Mouse (Mus musculus) CH12F3 (cell line): ENCODE measurements around the gene Ssx2ip.

ENCODE experiments used
- in situ Hi-C: fragments of 300-500 bp; cut with MboI; formaldehyde crosslinking; loops from 2 replicates; pipeline ENCODE4 v1.14.3; 2020; ENCODE audit warnings: low sequenced_read_pairs

Ssx2ip gene

DNA sequence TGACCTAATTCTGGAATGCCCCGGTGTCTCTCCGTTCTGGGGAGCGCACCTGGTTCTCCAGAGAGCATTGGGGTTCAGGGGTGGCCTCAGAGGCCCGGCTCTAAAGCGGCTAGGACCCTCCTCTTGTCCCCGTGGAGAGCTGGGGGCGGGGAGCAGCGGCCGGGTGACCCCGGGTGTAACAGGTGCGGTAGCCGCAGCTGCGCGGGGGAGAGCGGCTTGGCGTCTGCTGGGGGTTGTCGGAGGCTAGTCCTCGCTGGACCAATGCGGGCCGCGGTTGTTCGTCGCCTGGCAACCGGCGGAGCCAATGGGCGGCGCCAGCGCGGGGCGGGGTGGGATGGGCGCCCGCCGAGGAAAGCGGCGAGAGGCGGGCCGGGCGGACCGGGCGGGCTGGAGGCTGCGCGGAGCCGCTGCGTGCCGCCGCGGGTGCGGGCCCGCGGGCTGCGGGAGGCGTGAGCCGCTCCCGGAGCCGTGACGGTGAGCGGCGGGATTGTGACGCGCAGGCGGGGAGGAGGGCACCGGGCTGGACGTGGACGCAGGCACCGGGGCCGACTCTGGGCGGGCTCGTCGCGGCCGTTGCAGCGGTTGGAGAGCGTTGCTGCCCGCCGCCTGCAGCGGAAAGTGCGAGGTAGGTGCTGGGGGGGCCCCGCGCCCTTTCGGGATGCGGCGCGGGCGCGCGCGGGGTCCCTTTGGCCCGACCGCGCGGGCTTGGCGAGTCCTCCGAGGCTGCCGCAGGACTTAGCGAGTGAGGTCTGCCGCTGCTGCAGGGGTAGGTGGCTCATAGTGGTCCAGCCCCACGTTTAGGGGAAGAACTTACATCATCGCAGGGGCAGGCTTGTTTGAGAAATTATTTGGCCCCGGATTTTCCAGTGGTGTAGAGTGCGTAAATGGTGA lies at the start of gene Ssx2ip:
Ssx2ip (plus strand) TSS at position 332 of the 891 bp plus-strand sequence.
- in situ Hi-C loops: no loop called here

DNA sequence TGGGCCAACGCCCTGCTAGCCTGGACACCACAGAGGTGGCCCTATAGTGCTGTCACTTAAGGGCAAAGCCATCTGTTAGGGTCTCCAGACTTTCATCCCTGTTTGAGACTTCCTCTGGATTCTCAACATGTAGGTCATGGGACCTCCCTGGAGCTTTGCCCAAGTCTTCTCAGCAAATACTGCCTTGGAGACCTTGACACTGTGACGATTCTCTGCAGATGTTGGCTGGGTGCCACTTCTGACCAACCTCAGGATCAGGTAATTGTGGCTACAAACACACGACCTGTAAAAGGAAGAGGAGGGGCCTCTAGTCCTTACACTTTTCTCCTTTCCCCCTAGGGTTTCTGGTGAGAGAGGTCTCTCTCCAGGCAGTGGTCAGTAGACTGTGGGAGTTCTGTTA lies 49.3 kb upstream of the Ssx2ip start:
- in situ Hi-C loops: no loop called here

DNA sequence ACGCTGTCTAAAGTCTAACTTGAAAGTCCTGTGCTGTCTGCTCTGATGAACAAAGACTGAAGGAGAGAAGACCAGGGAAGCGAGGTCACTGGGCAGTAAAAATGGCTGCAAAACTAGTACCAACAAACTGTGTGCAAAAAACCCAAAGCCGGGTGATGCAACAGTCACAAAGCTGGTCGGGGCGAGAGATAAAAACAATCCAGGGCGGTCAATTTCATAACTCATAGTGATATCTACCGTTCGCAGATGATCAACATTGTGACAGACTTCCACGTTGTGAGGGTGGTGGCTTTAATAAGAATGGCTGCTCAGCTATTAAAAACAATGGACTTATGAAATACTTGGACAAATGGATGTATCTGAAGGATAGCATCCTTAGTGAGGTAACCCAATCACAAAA lies 39.0 kb upstream of the Ssx2ip start:
- in situ Hi-C loops: no loop called here

DNA sequence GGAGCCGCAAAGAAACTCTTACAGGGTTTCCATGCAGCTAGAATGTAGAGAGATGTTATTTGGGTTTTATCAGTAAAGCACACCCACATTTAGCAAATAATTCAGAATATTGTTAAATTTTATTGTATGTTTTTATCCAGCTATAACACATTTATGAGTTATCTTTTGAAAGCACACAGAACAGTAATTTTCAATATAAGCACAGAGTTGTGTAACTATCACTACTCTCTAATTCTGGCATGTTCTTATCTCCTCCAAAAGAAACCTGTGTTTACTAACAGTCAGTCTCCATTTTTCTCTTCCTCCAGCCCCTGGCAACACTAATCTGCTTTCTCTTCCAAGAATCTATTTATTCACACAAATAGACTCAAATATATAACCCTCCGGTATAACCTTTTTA lies 37.4 kb upstream of the Ssx2ip start:
- in situ Hi-C loops: no loop called here

DNA sequence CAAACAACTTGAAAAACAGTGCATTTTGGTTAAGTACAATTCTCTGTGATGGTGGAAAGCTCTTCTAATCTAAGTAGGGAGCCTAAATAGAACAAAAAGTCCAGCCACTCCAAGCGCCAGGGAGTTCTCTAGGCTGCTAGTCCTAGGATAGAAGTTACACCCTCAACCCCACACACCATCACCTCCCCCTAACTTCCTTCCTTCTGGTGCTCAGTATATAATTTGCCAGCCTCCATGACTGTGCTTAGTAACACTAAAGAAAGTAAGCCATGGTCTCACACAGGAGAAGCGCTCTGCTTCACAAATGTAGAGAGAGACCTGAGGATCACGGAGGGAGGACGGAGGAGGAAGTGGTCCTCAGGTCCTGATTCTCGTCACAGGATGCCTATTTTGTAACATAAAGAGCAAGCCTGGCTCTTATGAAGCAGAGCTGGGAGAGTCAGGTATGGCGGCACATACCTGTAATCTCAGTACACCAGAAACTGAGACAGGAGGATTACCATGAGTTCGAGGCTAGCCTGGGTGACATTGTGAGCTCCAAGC lies 33.8 kb upstream of the Ssx2ip start:
- in situ Hi-C loops: no loop called here

DNA sequence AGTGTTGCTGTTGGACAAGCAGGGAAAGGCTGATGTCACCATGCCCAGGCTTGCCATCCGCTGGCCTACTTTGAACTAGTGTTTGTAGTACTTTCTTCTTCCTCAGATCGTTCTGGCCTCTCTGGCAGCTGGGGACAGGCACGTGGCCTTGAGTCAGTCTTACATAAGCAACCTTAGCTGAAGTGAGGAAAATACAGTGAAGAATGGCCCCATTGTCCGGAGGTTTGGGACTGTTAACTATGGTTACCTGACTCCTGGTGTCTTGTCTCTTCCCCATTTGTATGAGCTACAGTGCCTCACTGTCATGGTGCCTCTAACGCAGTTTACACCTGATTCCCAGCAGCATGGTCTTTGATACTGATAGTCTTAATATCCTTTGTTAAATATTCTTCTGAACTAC lies 33.2 kb upstream of the Ssx2ip start:
- in situ Hi-C loops: no loop called here

DNA sequence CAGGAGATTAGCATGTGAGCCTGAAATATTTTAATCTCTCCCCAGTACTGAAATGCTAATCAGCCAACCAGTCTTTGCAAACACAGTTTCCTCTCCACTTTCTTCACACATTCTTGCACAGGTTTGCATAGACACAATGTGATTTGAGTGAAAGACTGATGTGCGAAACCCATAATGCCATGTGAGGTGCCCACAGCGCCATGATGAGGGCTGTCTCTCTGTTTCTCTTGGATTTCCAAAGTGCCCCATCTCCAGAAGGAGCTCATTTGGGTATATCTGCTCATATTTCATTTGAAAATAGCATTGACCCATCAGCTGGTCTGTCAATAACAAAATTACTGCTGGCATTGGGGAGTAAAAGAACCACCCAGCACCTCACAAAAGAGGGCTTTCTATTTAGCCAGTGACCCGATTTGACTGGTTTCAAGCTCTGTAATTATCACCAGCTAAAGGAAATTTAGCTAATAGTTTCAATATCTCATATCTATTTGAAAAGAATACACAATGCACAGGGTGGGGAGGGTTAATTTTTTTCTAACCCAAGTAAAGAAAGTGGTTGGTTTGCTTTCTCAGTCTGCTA lies 29.8 kb upstream of the Ssx2ip start:
- in situ Hi-C loops: no loop called here

DNA sequence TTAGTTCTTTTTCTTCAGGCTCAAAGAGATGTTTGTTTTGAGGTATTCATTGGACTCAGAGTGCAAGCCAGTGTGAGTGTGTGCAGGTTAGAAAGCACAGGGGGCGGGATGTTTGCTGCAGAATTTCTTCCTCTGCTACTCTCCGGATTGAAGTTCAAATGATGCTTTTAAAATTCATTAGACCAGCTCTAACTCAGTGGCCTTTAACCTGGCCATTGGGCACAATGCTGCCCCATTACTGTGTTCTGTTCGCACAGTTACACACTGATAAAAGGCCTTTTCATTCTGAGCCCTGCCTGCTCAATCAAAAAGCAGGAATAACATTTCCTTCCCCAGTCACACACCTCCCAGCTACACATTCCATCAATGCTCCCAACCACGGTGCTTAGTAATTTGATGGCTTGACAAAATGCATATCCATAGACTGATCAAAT lies 29.2 kb upstream of the Ssx2ip start:
- in situ Hi-C loops: no loop called here

DNA sequence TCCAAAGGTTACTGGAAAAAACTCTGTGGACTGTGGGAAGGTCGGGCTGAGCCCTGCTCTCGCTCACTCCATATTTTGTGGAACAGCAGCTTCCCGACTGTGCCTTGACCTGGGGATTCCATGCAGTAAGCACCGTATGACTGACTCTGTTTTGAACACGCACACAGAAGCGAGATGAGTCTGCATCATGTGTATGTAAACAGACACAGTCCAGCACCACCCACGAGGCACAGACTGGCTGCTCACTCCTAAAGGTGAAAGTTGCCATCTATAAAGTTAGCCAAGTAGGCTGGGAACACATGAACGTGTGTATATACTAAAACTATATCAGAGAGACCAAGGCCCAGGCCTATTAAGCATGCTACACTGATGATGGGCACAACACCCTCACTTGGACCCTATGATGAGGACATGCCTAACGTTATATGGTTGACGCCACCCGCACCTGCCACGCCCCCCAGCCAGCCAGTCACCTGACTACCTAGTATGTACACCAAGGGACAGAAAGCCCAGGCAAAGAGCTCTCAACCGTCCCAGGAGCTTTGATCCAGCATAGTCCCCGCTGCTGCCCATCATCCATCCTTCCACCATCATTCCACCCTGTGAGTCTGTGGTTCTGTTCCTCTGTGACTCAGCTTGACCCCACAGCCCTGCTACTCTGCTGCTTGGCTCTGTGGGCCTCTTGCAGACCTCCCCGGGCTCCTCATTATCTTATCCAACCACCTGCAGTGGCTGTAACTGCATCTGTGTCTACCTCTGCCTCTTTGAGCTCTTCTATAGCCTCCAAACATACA lies 27.9 kb upstream of the Ssx2ip start:
- in situ Hi-C loops: no loop called here

DNA sequence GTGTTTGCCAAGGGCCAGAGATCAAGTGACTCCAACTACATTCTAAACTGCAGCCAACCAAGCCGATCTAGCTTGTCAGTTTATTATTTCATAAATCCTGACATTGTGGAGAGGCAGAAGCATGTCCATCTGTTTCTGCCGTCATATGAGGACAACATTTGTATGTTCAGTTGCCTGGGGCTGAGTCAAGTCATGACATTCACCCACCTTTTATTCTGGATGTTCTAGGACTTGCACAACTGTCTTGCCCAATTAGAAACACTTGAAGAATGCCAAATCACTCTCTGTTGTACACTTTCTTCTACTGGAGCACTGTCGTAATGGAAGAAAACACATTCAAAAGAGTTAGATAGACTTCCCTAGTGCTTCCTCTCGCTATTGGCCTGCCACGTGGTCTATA lies 27.2 kb upstream of the Ssx2ip start:
- in situ Hi-C loops: no loop called here

DNA sequence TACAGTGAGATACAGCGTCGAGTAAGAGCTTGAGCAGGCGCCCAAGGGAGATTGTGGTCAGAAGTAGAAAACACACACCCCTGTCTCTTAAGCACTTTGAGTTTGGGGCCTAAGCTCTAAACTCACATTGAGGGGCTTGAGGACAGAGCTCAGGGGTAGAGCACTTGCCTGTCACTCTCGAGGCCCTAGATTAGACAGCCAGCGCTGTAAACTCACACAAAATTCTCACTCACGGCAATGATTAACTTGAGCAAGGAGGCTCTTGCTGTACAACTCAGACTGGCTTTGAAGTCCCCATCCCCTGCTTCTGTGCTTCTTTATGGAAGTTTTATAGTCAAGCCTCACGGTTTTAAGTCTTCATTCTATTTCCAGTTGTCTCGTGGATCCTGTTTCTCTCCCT lies 25.7 kb upstream of the Ssx2ip start:
- in situ Hi-C loops: no loop called here

DNA sequence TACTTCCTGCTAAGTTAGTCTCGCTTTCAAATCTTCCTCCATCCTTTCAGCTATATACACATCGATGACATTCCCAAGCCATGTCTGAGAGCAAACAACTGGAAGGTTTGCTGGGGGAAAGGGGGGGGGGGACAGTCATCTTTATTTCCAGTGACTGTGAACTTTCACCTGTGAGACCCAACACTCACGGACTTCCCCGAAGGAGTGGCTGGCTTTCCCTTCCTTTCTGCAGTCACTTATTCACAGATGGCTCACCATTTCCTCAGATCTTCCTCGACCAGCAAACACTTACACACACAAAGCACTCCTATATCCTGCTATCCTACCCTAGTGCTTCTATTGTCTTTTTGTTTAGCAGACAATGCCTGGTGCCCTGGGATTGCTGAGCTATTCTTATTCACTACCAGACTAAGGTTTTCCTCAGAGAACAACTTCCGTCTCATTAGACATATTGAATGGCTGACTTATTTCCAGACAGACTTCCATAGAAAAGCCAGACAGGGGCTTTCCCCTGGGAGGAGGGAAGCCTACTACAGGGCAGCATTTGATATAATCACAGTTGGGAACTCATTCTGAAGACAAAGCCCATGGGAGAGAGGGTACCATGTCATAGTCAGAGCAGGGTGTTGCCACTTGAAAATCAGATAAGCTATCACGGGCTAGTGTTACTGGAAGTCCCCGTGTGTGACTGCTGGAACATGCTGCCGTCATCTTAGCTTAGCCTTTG lies 24.5 kb upstream of the Ssx2ip start:
- in situ Hi-C loops: no loop called here

DNA sequence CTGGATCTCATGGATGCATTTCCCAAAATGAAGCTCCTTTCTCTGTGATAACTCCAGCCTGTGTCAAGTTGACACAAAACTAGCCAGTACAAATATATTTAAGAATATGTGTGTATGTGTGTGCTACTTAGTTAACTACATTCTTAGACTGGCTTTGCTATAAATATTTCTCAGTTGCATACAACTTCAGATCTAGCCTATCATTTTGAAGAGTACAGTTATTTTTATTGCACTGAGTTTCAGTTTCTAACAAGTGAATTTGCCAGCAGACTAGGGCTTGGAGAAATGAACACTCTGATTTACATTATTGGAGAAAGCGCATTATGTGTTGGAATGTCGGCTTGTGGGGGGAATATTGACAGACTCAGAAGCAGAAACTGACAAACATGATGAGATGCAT lies 23.6 kb upstream of the Ssx2ip start:
- in situ Hi-C loops: no loop called here

DNA sequence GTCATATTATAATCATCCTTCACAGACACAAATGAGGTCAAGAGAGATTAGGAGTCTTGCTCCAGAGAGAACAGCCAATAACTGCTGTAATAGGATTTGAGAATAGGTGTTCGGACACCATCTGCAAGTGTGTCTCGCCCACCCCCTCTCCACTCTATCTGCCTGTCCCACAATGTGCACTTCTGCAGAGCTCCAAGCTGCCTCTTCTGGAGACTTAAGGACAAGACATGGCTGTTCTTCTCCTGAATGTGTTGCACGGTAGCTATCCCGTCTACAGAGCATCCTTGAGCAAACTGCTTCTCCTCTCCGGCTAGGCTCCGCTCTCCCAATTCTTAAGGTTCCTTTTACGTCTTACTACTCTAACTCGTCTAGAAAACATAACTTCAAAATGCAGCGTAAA lies 23.0 kb upstream of the Ssx2ip start:
- in situ Hi-C loops: no loop called here

DNA sequence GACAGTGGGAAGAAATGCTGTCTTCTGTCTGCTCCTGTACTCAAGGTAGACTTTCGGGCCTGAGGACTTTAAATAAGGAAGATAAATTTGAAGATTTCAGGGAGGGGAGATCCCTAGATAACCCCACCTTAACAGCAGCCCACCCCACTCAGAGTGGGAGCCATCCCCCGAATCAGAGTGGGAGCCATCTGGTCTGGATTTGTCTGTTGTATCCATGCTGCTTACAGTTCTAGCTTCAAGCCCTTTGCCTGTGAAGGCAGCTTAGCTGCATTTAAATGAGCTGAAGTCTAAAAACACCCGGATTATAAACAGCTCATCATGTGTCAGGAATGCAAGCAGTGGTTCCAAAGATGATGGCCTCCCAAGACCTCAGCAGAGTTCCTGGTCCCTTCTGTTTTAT lies 17.6 kb upstream of the Ssx2ip start:
- in situ Hi-C loops: no loop called here

DNA sequence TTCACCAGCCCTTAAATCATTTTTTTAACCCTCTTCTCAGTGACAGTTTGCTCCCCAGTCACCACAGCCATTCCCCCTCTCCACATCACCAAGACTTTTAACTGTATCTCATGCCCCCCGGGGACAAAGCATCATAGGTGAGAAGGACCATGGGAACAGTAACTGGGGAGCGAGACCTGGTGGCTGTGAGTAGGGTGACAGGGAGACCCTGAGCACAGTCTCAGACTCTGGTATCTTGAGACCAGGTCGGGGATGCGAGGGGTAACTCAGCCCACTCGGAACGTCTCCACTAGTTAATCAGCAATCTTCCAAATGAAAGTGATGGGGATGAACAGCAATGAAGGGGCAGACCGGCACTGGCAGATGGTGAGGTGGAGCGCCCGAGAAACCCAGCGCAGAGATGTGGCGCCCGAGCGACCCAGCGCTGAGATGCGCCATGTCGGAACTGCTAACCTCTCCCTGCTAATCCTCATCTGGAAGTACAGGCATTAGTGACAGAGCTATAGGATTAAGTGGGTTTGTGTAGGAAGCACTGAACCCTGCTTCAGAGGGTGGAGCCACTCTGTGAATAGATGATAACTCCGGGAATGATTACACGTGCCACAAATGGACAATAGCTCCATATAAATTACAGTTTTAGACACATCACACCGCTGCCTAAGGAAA lies 11.7 kb upstream of the Ssx2ip start:
- in situ Hi-C loops: no loop called here

DNA sequence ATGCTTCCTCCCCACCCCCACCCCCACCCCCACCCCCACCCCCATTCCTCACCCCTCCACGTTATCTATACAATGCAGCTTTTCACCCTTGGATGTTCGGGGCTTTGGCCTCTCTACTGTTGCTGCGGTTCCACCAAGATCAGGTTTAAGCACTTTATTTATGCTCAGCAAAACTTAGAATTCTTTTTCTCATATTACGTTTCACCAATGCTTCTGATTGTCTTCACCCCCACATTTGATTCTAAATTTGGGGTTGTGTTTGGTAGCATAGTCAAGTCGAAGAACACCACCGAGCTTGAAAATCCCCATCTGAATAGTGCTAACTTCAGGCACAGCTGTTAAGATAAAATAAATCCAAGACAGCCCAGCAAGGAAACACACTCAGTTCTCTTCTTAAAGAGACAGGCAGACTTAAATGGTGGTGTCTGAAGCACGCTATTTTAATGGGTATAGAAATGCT lies 10.8 kb upstream of the Ssx2ip start:
- in situ Hi-C loops: no loop called here

DNA sequence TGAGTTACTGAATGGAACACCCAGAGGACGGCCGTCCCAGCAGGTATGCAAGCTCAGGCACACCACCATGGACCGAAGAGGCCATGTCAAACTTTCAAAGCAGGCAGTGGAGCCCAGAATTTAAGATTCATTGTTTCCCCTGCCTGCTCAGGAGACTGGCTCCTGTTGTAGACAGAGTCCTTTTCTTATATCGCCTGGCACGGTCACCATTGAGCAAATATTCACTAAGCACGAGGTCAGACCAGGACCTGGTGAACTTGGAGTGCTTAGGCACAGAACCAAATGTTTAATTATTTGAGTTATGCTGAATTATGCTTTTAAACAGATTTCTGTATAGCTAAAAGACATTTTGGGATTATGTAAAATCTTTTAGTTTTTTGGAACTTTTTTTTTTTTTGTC lies 8.2 kb upstream of the Ssx2ip start:
- in situ Hi-C loops: no loop called here

DNA sequence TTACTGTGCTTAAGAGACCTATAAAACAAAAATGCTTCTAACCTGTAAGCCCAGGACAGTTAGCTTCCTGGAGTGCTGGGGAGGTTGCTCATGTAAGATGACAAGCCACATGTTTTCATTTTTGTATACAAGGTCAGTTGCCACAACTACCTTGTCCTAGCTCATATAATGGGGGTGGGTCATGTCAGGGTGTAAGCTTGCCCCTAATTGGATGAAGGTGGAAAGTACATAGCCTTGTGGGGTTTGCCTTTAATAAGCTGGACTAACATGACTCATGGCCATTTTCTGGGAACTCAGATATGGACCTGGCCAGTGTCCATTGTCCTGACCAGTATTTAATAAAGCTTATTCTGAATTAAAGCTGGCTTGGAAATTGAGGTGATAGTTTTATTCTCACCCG lies 7.5 kb upstream of the Ssx2ip start:
- in situ Hi-C loops: no loop called here

DNA sequence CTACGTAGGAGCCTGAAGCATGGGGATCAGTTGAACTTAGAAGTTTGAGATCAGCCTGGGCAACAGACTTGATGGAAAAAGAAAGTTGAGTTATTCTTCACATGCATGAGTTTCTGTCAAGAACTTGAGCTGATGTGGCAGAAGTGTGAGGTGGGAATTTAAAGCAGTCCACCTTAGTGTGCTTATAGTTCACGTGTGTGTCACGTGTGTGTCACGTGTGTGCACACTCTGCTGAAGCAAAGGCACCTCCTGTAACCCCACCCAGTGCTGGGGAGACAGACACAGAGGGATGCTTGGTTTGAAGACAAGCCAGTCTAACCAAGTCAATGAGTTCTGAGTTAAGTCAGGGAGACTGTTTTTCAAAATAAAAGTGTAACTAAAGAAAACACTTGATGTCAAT lies 6.6 kb upstream of the Ssx2ip start:
- in situ Hi-C loops: no loop called here
